Comparison of ENCODE assay signal across 34 mouse cellular contexts in the genomic region with DNA sequence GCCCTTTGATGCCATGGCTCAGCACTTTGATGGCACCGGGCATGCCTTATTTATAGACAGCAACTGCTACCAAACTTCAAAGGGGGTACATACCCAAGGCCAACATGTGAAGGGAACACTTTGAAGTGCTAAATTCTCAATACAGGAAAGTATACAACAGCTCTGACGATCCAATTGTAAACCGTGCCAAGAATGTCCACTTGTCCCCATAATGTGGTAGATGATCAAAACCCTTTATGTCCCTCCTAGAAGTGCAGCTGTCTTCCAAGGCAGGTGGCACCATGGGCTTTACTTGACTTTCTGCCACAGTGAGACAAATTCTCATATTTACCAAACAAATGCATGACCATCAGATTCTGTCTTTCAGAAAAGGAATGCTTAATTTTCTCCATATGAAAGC. TPM values are rescaled to one million over a fixed set of nuclear protein-coding genes. Genes with fewer than 3 reads are reported as not detected.
DNase-seq lines count a peak whose midpoint lies in the region; ATAC-seq and TF ChIP-seq lines count a peak whose summit lies in the region.
"Had no signal": no experiment of that assay in that cellular context is flagged by ENCODE, and none has a peak within 500 bp of the region (broad histone marks: within the 10 kb centered on the region; RNA-seq: fewer than 3 reads in every experiment).

No protein-coding gene starts in this region.

- ATAC-seq in limb, embryonic 13.5 days (ENCODE audit: low FRiP score, low read depth): peak; percentile 40; the same call in 1 of the 2 replicates
- ATAC-seq: activated CD4-positive, CD25-positive, alpha-beta regulatory T cell, adult 4 months; CD4-positive, CD25-positive, alpha-beta regulatory T cell, adult 4 months; forebrain, embryonic 14.5 days; forebrain, postnatal 0 days; intestine, postnatal 0 days had no signal

- no peaks in the 10 kb centered on the region for H3K36me3 ChIP-seq in limb, embryonic 13.5 days
- no peaks in the 10 kb centered on the region for H3K36me3 ChIP-seq in limb, embryonic 10.5 days
- H3K36me3 ChIP-seq in C2C12 (ENCODE audit: control insufficient read depth, insufficient read depth): no peaks in the 10 kb centered on the region
- no peaks in the 10 kb centered on the region for H3K36me3 ChIP-seq in myocyte (ENCODE audit: control insufficient read depth, insufficient read depth)
- H3K36me3 ChIP-seq: embryonic facial prominence, embryonic 15.5 days; hindbrain, embryonic 12.5 days; hindbrain, embryonic 15.5 days had no signal

- no peak overlapping the region for H3K4me2 ChIP-seq in limb, embryonic 13.5 days (replicated peaks)
- H3K4me2 ChIP-seq in myocyte (ENCODE audit: low read depth): peak overlapping the region; percentile 36
- H3K4me2 ChIP-seq: embryonic facial prominence, embryonic 15.5 days; heart, embryonic 11.5 days; hindbrain, embryonic 12.5 days; hindbrain, embryonic 15.5 days had no signal

- H3K4me1 ChIP-seq in limb, embryonic 13.5 days: no peaks in the 10 kb centered on the region
- H3K4me1 ChIP-seq in limb, embryonic 10.5 days: no peaks in the 10 kb centered on the region
- H3K4me1 ChIP-seq: embryonic facial prominence, embryonic 15.5 days; hindbrain, embryonic 12.5 days; hindbrain, embryonic 15.5 days had no signal

- peak; percentile 7 for DNase-seq in adrenal gland, postnatal 10 days
- no peak for DNase-seq in adrenal gland, postnatal 4 days (ENCODE audit: low spot score in 2 of 2)
- DNase-seq in limb, embryonic 10.5 days (ENCODE audit: low spot score): no peak
- DNase-seq in spleen, postnatal 14 days (ENCODE audit: low spot score in 2 of 2): no peak
- no peak for DNase-seq in layer of hippocampus, postnatal 10 days (ENCODE audit: low spot score in 2 of 2)
- DNase-seq: B cell, adult 2 months; cerebellum, adult 11 months; cerebellum, adult 2 months; cerebellum, adult 9-11 months; cerebellum, postnatal 36 days; embryo, embryonic 11 days; forebrain, postnatal 0 days; gastrocnemius, adult 2 months; gastrocnemius, postnatal 14 days; heart, adult 11 months had no signal

- H3K27me3 ChIP-seq in limb, embryonic 13.5 days: no peaks in the 10 kb centered on the region
- H3K27me3 ChIP-seq in limb, embryonic 10.5 days (ENCODE audit: low read depth, poor library complexity, severe bottlenecking): no peaks in the 10 kb centered on the region
- H3K27me3 ChIP-seq in C2C12 (ENCODE audit: control insufficient read depth, insufficient read depth, insufficient read length): no peaks in the 10 kb centered on the region
- H3K27me3 ChIP-seq in myocyte (ENCODE audit: control insufficient read depth, insufficient read depth, insufficient read length): no peaks in the 10 kb centered on the region
- H3K27me3 ChIP-seq: embryonic facial prominence, embryonic 15.5 days; hindbrain, embryonic 12.5 days; hindbrain, embryonic 15.5 days had no signal

- no peak for TF ChIP-seq CTCF in C2C12 (IDR thresholded peaks at IDR 0.05; ENCODE audit: control insufficient read depth, insufficient read depth, insufficient read length)

- H3K79me3 ChIP-seq in C2C12 (ENCODE audit: low read depth): no peaks in the 10 kb centered on the region

- no peaks in the 10 kb centered on the region for H3K9me3 ChIP-seq in limb, embryonic 13.5 days
- H3K9me3 ChIP-seq in limb, embryonic 10.5 days (replicated peaks): no peaks in the 10 kb centered on the region
- H3K9me3 ChIP-seq: embryonic facial prominence, embryonic 15.5 days; hindbrain, embryonic 12.5 days; hindbrain, embryonic 15.5 days had no signal

- H3ac ChIP-seq in C2C12 (ENCODE audit: control insufficient read depth, insufficient read length, low read depth): no peak overlapping the region
- no peak overlapping the region for H3ac ChIP-seq in myocyte (ENCODE audit: control insufficient read depth, insufficient read length)

- no peak overlapping the region for H3K9ac ChIP-seq in limb, embryonic 13.5 days
- H3K9ac ChIP-seq: embryonic facial prominence, embryonic 15.5 days; forebrain, postnatal 0 days; hindbrain, embryonic 12.5 days; hindbrain, embryonic 15.5 days had no signal

- no peak overlapping the region for H3K4me3 ChIP-seq in limb, embryonic 13.5 days
- no peak overlapping the region for H3K4me3 ChIP-seq in limb, embryonic 10.5 days
- H3K4me3 ChIP-seq in C2C12 (ENCODE audit: insufficient read depth, poor library complexity, severe bottlenecking): no peak overlapping the region
- H3K4me3 ChIP-seq in myocyte: no peak overlapping the region
- H3K4me3 ChIP-seq: embryonic facial prominence, embryonic 15.5 days; gastrocnemius, adult 2 months; hindbrain, embryonic 12.5 days; hindbrain, embryonic 15.5 days had no signal

- no peak for TF ChIP-seq POLR2A in myocyte (IDR thresholded peaks at IDR 0.05; ENCODE audit: insufficient read length, low read depth)

- 82% methylated on average over 3 of the region's 3 CpGs for WGBS in limb, embryonic 13.5 days
- 85% methylated on average over 3 of the region's 3 CpGs for WGBS in limb, embryonic 10.5 days

- no peak overlapping the region for H3K27ac ChIP-seq in limb, embryonic 13.5 days
- no peak overlapping the region for H3K27ac ChIP-seq in limb, embryonic 10.5 days
- H3K27ac ChIP-seq: embryonic facial prominence, embryonic 15.5 days; gastrocnemius, adult 2 months; hindbrain, embryonic 12.5 days; hindbrain, embryonic 15.5 days had no signal

- H3K79me2 ChIP-seq in C2C12 (ENCODE audit: control insufficient read depth, insufficient read depth): no peaks in the 10 kb centered on the region
- H3K79me2 ChIP-seq in myocyte (ENCODE audit: control insufficient read depth, insufficient read depth): no peaks in the 10 kb centered on the region

TF ChIP-seq in C2C12, 6 proteins besides CTCF, POLR2A, EP300 and RAD21:
- TF ChIP-seq FOSL1 (IDR thresholded peaks at IDR 0.05; ENCODE audit: insufficient read depth, low read length, poor library complexity, severe bottlenecking) (no peak), MYOD1 (IDR thresholded peaks at IDR 0.05; ENCODE audit: control insufficient read depth, insufficient read length, low read depth) (peak; percentile 16)

TF ChIP-seq in myocyte, 11 proteins besides CTCF, POLR2A, EP300 and RAD21:
- peak; percentile 82 for TF ChIP-seq TCF3 (IDR thresholded peaks at IDR 0.05; ENCODE audit: insufficient read length, low read depth)
- TF ChIP-seq USF1 (IDR thresholded peaks at IDR 0.05; ENCODE audit: low read depth): no peak
- peak; percentile 96 for TF ChIP-seq TCF12 (IDR thresholded peaks at IDR 0.05; ENCODE audit: insufficient read depth, poor library complexity, severe bottlenecking)
- no peak for TF ChIP-seq REST (IDR thresholded peaks at IDR 0.05; ENCODE audit: insufficient read depth, insufficient read length)
- TF ChIP-seq SRF (IDR thresholded peaks at IDR 0.05; ENCODE audit: control insufficient read depth, insufficient read length, low read depth): no peak
- no peak for TF ChIP-seq POLR2AphosphoS2 (IDR thresholded peaks at IDR 0.05; ENCODE audit: insufficient read length, low read depth)
- TF ChIP-seq E2F4 (IDR thresholded peaks at IDR 0.05; ENCODE audit: insufficient read depth): no peak
- peak; percentile 20 to 93 (median 81) for TF ChIP-seq MYOD1 (IDR thresholded peaks at IDR 0.05; ENCODE audit: control insufficient read depth in 1 of 3, insufficient read length in 2 of 3, low read depth in 2 of 3)
- no peak for TF ChIP-seq CEBPB (IDR thresholded peaks at IDR 0.05; ENCODE audit: insufficient read depth, poor library complexity, severe bottlenecking)
- TF ChIP-seq MYOG (IDR thresholded peaks at IDR 0.05; ENCODE audit: control insufficient read depth in 1 of 3, insufficient read depth in 1 of 3, insufficient read length in 2 of 3, low read depth in 2 of 3): peak in 2 of 3 experiments; percentile 73 to 92
- TF ChIP-seq MAX (IDR thresholded peaks at IDR 0.05; ENCODE audit: low read depth): no peak
TF ChIP-seq in myocyte: peak in this region for 4.

RNA-seq across cellular contexts. Expression of gene Pkhd1, which starts 6.7 kb away (rescaled TPM):
- total RNA-seq in adrenal gland, postnatal 10 days (2021): 1 to 10 TPM in 1 of 2 experiments, under 1 TPM in 1; 0.39 to 1.1 TPM
- total RNA-seq in adrenal gland, postnatal 4 days (2021): 1 to 10 TPM in 1 of 2 experiments, under 1 TPM in 1; 0.56 to 8.3 TPM
- polyA plus RNA-seq in limb, embryonic 13.5 days (2015; fragmentation: Nextera tagmentation; extraction: Ambion mirVana): 0.05 and 0.10 TPM in 2 replicates
- 0.04 TPM in 1 of 2 replicates, not detected in the other for polyA plus RNA-seq in limb, embryonic 10.5 days (2016; fragmentation: Nextera tagmentation; extraction: Ambion mirVana)
- polyA plus RNA-seq in C2C12 (2012; fragmentation: generic; extraction: Trizol) (not detected), myocyte (2012; fragmentation: generic; extraction: Trizol) (1.1 TPM)
- total RNA-seq in layer of hippocampus, postnatal 10 days (2021): under 1 TPM; 0.07 to 0.23 TPM
- total RNA-seq: heart, adult 8-10 months; heart, postnatal 25 days; hematopoietic stem cell, adult 5-6 weeks; MEL had no signal
- polyA plus RNA-seq: CD4-positive, CD25-positive, alpha-beta regulatory T cell, adult 4 months; embryonic facial prominence, embryonic 11.5 days; forebrain, embryonic 11.5 days; forebrain, embryonic 14.5 days; heart, embryonic 11.5 days; heart, embryonic 14.5 days; heart, postnatal 0 days; hindbrain, embryonic 12.5 days had no signal
